Mouse (Mus musculus): Measurements from ENCODE around the gene Sirt7.

GRCm38 (mm10) chr11:120571122-120571521, 53.9 kb downstream of the Sirt7 start:
- TF ChIP-seq POLR2AphosphoS5 (IDR thresholded peaks at IDR 0.05; ENCODE audit: insufficient replicate concordance, low read depth, low read length) (no peak), CTCF (IDR thresholded peaks at IDR 0.05; ENCODE audit: low read depth, low read length) (no peak), GATA1 (IDR thresholded peaks at IDR 0.05; ENCODE audit: borderline replicate concordance, low read length) (no peak)
